Mouse (Mus musculus): ENCODE data around the gene Adamts13. TPM values are rescaled to one million over a fixed set of nuclear protein-coding genes. Genes with fewer than 3 reads are reported as not detected.

Gene Adamts13
- polyA plus RNA-seq, 1 experiment from 2014 or later = not detected

DNA sequence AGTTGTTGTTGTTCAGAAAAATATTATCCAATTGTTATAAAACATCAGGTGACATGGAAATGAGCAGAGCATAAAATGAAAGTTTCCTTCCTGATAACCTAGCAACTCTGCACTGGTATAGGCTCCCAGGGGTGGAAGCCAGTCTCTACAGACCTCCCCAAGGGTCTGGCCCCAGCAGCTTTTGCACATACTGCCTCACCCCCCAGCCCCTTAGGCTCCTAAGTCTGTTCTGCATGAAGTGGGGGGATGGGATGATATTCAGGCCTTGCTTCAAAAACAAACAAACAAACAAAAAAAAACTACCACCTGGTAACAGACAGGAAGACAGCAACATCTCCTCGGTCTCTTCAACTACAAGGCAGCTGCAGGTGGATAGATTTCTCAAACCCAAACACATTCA, 7.1 kb downstream of the Adamts13 start:
- H3K9ac ChIP-seq (ENCODE audit: low read length) = no peak overlapping the region
- no peaks in the 10 kb centered on the region for H3K9me3 ChIP-seq (ENCODE audit: control insufficient read depth, low read length)
- no peak overlapping the region for H3K4me2 ChIP-seq (ENCODE audit: low read length)
- no peak overlapping the region for H3K27ac ChIP-seq (replicated peaks in 1 of 2; ENCODE audit: control insufficient read depth in 1 of 2, insufficient read depth in 1 of 2, low read depth in 2 of 2, low read length in 2 of 2)
- ATAC-seq (ENCODE audit: insufficient number of reproducible peaks, insufficient read depth, low FRiP score, low read depth) = no peak
- no peaks in the 10 kb centered on the region for H3K36me3 ChIP-seq (ENCODE audit: control insufficient read depth, insufficient read depth, low read length)
- H3K4me1 ChIP-seq (ENCODE audit: control insufficient read depth in 2 of 2, insufficient read depth in 2 of 2, low read length in 2 of 2) = no peaks in the 10 kb centered on the region
- H3K4me3 ChIP-seq (ENCODE audit: control insufficient read depth in 1 of 2, insufficient read depth in 1 of 2, low read depth in 1 of 2, low read length in 2 of 2) = no peak overlapping the region
- peaks cover 6% of the 10 kb centered on the region; the same call in 1 of the 2 replicates for H3K27me3 ChIP-seq (ENCODE audit: control insufficient read depth, insufficient read depth, low read length)
- 71% methylated on average over 1 of the region's 1 CpGs for WGBS

DNA sequence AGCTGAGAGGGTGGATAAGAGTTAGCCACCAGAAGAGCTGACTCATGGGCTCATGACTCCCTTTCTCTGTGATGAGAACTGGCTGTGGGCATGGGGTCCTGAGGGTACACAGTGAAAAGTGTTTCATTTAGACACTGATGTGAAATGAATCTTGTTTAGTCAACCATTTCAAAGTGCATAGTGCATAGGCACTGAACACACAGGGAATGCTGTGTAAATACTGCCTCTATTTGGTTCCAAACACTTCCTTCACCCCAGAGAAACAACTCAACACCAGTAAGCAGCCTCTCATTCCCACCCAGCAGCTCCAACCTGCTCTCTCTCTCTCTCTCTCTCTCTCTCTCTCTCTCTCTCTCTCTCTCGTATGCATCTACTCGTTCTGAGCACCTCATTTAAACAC, 11.0 kb downstream of the Adamts13 start:
- H3K27ac ChIP-seq (replicated peaks in 1 of 2; ENCODE audit: control insufficient read depth in 1 of 2, insufficient read depth in 1 of 2, low read depth in 2 of 2, low read length in 2 of 2) = no peak overlapping the region
- no peak overlapping the region for H3K4me2 ChIP-seq (ENCODE audit: low read length)
- no peak overlapping the region for H3K4me3 ChIP-seq (ENCODE audit: control insufficient read depth in 1 of 2, insufficient read depth in 1 of 2, low read depth in 1 of 2, low read length in 2 of 2)
- no peaks in the 10 kb centered on the region for H3K4me1 ChIP-seq (ENCODE audit: control insufficient read depth in 2 of 2, insufficient read depth in 2 of 2, low read length in 2 of 2)
- 81% methylated on average over 2 of the region's 2 CpGs for WGBS
- no peak for ATAC-seq (ENCODE audit: insufficient number of reproducible peaks, insufficient read depth, low FRiP score, low read depth)
- no peaks in the 10 kb centered on the region for H3K9me3 ChIP-seq (ENCODE audit: control insufficient read depth, low read length)
- H3K36me3 ChIP-seq (ENCODE audit: control insufficient read depth, insufficient read depth, low read length) = no peaks in the 10 kb centered on the region
- H3K27me3 ChIP-seq (ENCODE audit: control insufficient read depth, insufficient read depth, low read length) = peaks cover 6% of the 10 kb centered on the region; the same call in 1 of the 2 replicates
- no peak overlapping the region for H3K9ac ChIP-seq (ENCODE audit: low read length)

DNA sequence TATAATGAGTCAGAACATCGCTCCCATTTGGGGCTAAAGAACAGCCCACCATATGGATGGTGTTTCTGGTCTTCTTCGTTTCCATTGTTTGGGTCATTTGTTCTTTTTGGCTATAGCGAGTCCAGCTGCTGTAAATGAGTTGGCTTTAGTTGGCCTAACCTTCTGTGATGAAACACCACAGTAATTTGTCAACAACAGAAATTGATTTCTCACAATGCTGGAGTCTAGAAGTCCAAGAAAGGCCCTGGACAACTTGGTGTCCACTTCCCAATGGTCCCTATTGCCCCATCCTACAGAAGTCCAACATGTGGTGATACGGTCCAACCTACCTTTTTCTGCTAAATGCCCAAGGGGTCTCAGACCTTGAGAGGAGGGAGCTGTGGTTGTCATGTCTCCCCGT, 11.4 kb downstream of the Adamts13 start:
- no peaks in the 10 kb centered on the region for H3K9me3 ChIP-seq (ENCODE audit: control insufficient read depth, low read length)
- H3K4me3 ChIP-seq (ENCODE audit: control insufficient read depth in 1 of 2, insufficient read depth in 1 of 2, low read depth in 1 of 2, low read length in 2 of 2) = no peak overlapping the region
- H3K27me3 ChIP-seq (ENCODE audit: control insufficient read depth, insufficient read depth, low read length) = peaks cover 6% of the 10 kb centered on the region; the same call in 1 of the 2 replicates
- H3K9ac ChIP-seq (ENCODE audit: low read length) = no peak overlapping the region
- no peak overlapping the region for H3K27ac ChIP-seq (replicated peaks in 1 of 2; ENCODE audit: control insufficient read depth in 1 of 2, insufficient read depth in 1 of 2, low read depth in 2 of 2, low read length in 2 of 2)
- no peak overlapping the region for H3K4me2 ChIP-seq (ENCODE audit: low read length)
- 76% methylated on average over 5 of the region's 5 CpGs for WGBS
- H3K36me3 ChIP-seq (ENCODE audit: control insufficient read depth, insufficient read depth, low read length) = no peaks in the 10 kb centered on the region
- H3K4me1 ChIP-seq (ENCODE audit: control insufficient read depth in 2 of 2, insufficient read depth in 2 of 2, low read length in 2 of 2) = no peaks in the 10 kb centered on the region
- no peak for ATAC-seq (ENCODE audit: insufficient number of reproducible peaks, insufficient read depth, low FRiP score, low read depth)

DNA sequence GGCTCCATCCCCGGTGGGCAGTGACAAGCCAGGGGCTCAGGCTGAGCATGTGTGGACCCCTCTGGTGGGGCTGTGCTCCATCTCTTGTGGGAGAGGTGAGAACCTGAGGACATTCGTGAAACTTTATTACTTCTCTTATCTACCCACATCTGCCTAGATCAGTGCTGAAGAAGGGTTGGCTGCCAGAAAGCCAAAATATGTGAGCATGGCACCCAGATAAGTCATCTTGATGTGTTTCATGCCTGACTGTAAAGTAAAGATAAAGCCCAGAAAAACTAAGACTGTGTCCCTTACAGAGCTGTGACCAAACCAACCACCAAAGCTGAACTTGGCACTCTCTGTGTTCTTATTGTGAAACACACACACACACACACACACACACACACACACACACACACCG, 20.7 kb downstream of the Adamts13 start:
- Histone ChIP-seq H3K27me3 (ENCODE audit: control insufficient read depth, insufficient read depth, low read length) (no peaks in the 10 kb centered on the region), H3K9me3 (ENCODE audit: control insufficient read depth, low read length) (no peaks in the 10 kb centered on the region), H3K4me1 (ENCODE audit: control insufficient read depth in 2 of 2, insufficient read depth in 2 of 2, low read length in 2 of 2) (no peaks in the 10 kb centered on the region), H3K9ac (ENCODE audit: low read length) (no peak overlapping the region), H3K36me3 (ENCODE audit: control insufficient read depth, insufficient read depth, low read length) (no peaks in the 10 kb centered on the region), H3K4me2 (ENCODE audit: low read length) (no peak overlapping the region), H3K27ac (replicated peaks in 1 of 2; ENCODE audit: control insufficient read depth in 1 of 2, insufficient read depth in 1 of 2, low read depth in 2 of 2, low read length in 2 of 2) (no peak overlapping the region), H3K4me3 (ENCODE audit: control insufficient read depth in 1 of 2, insufficient read depth in 1 of 2, low read depth in 1 of 2, low read length in 2 of 2) (no peak overlapping the region)
- ATAC-seq (ENCODE audit: insufficient number of reproducible peaks, insufficient read depth, low FRiP score, low read depth) = no peak
- WGBS = 70% methylated on average over 3 of the region's 3 CpGs

DNA sequence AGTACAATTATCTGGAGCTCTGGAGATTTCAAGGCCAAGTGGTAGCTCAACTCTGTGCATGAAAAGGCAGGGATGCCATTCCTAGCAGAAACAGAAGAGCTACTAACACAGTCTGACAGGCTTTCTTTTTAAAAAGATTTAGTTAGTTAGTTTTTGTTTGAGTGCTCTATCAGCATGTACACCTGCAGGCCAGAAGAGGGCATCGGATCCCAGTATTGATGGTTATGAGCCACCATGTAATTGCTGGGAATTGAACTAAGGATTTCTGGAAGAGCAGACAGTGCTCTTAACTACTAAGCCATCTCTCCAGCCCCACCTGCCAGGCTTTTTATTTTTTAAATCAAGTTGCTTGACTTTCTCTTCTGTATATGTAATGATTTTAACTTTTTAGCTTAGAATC, 24.3 kb downstream of the Adamts13 start:
- Histone ChIP-seq H3K9me3 (ENCODE audit: control insufficient read depth, low read length) (no peaks in the 10 kb centered on the region), H3K4me3 (ENCODE audit: control insufficient read depth in 1 of 2, insufficient read depth in 1 of 2, low read depth in 1 of 2, low read length in 2 of 2) (no peak overlapping the region), H3K9ac (ENCODE audit: low read length) (no peak overlapping the region), H3K4me1 (ENCODE audit: control insufficient read depth in 2 of 2, insufficient read depth in 2 of 2, low read length in 2 of 2) (no peaks in the 10 kb centered on the region), H3K27ac (replicated peaks in 1 of 2; ENCODE audit: control insufficient read depth in 1 of 2, insufficient read depth in 1 of 2, low read depth in 2 of 2, low read length in 2 of 2) (no peak overlapping the region), H3K27me3 (ENCODE audit: control insufficient read depth, insufficient read depth, low read length) (no peaks in the 10 kb centered on the region), H3K36me3 (ENCODE audit: control insufficient read depth, insufficient read depth, low read length) (no peaks in the 10 kb centered on the region), H3K4me2 (ENCODE audit: low read length) (no peak overlapping the region)
- no peak for ATAC-seq (ENCODE audit: insufficient number of reproducible peaks, insufficient read depth, low FRiP score, low read depth)
- WGBS = 85% methylated on average over 1 of the region's 1 CpGs

DNA sequence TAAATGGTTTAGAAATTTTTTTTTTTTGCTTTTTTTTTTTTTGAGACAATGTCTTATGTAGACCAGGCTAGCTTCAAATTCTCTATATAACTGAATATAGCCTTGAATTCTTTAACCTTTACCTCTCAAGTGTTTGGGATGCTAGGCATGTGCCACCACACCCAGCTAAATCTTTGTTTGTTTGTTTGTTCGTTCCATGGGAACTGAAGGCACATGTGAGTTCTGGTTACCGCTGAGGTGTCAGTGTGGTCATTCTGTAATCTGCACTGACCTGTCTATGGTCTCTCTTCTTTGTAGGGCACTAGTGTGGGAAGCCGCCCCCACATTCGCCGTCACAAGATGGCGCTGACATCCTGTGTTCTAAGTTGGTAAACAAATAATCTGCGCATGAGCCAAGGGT, 24.8 kb downstream of the Adamts13 start:
- Histone ChIP-seq H3K36me3 (ENCODE audit: control insufficient read depth, insufficient read depth, low read length) (no peaks in the 10 kb centered on the region), H3K4me1 (ENCODE audit: control insufficient read depth in 2 of 2, insufficient read depth in 2 of 2, low read length in 2 of 2) (no peaks in the 10 kb centered on the region), H3K4me2 (ENCODE audit: low read length) (no peak overlapping the region), H3K27me3 (ENCODE audit: control insufficient read depth, insufficient read depth, low read length) (no peaks in the 10 kb centered on the region), H3K4me3 (ENCODE audit: control insufficient read depth in 1 of 2, insufficient read depth in 1 of 2, low read depth in 1 of 2, low read length in 2 of 2) (no peak overlapping the region), H3K9ac (ENCODE audit: low read length) (no peak overlapping the region), H3K9me3 (ENCODE audit: control insufficient read depth, low read length) (no peaks in the 10 kb centered on the region), H3K27ac (replicated peaks in 1 of 2; ENCODE audit: control insufficient read depth in 1 of 2, insufficient read depth in 1 of 2, low read depth in 2 of 2, low read length in 2 of 2) (no peak overlapping the region)
- WGBS = 84% methylated on average over 6 of the region's 7 CpGs
- no peak for ATAC-seq (ENCODE audit: insufficient number of reproducible peaks, insufficient read depth, low FRiP score, low read depth)

DNA sequence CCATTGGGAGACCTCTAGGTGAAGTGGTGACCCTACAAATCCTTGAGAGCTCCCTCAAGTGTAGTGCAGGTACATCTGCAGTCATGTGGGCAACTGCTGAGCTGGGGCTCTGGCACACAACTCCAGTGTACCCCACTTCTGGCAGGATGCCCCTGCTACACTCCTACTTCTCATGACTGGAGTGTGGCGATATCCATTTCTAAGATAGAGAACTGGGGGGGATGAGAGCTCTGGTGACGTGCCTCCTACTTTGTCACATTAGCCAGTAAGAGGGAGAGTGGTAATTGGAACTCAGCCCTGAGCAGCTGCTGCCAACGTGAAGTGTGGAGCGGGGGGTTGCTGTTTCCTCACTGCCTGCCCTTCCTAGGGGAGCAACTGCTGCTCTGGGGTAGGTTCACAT, 33.0 kb downstream of the Adamts13 start:
- Histone ChIP-seq H3K4me2 (ENCODE audit: low read length) (no peak overlapping the region), H3K27me3 (ENCODE audit: control insufficient read depth, insufficient read depth, low read length) (no peaks in the 10 kb centered on the region), H3K27ac (replicated peaks in 1 of 2; ENCODE audit: control insufficient read depth in 1 of 2, insufficient read depth in 1 of 2, low read depth in 2 of 2, low read length in 2 of 2) (no peak overlapping the region), H3K36me3 (ENCODE audit: control insufficient read depth, insufficient read depth, low read length) (no peaks in the 10 kb centered on the region), H3K4me1 (ENCODE audit: control insufficient read depth in 2 of 2, insufficient read depth in 2 of 2, low read length in 2 of 2) (peaks cover 10 to 13% of the 10 kb centered on the region in 2 experiments; a peak in 3 of 4 replicates), H3K4me3 (ENCODE audit: control insufficient read depth in 1 of 2, insufficient read depth in 1 of 2, low read depth in 1 of 2, low read length in 2 of 2) (no peak overlapping the region), H3K9me3 (ENCODE audit: control insufficient read depth, low read length) (no peaks in the 10 kb centered on the region), H3K9ac (ENCODE audit: low read length) (no peak overlapping the region)
- ATAC-seq (ENCODE audit: insufficient number of reproducible peaks, insufficient read depth, low FRiP score, low read depth) = no peak
- WGBS = 60% methylated on average over 4 of the region's 4 CpGs

DNA sequence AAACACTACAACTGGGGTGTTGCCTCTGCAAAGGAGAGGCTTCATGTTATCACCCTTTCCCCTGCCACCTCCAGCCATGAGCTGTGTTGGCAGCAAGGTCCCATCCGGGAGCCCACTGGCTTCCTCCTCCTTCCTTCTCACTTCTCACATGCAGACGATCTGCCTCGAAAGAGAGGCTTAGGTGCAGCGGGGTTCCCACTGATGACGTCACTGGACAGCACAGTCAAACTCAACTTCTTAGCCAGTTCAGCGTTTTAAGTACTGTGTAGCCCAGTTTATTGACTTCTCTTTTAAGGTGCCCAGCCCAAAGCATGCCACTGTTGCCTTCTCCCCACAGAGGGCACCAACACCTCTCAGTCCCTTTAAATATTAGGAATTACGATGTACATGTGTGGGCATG, 34.5 kb downstream of the Adamts13 start:
- Histone ChIP-seq H3K36me3 (ENCODE audit: control insufficient read depth, insufficient read depth, low read length) (no peaks in the 10 kb centered on the region), H3K9ac (ENCODE audit: low read length) (no peak overlapping the region), H3K27ac (replicated peaks in 1 of 2; ENCODE audit: control insufficient read depth in 1 of 2, insufficient read depth in 1 of 2, low read depth in 2 of 2, low read length in 2 of 2) (no peak overlapping the region), H3K4me1 (ENCODE audit: control insufficient read depth in 2 of 2, insufficient read depth in 2 of 2, low read length in 2 of 2) (peaks cover 10 to 14% of the 10 kb centered on the region in 2 experiments; a peak in 3 of 4 replicates), H3K4me3 (ENCODE audit: control insufficient read depth in 1 of 2, insufficient read depth in 1 of 2, low read depth in 1 of 2, low read length in 2 of 2) (no peak overlapping the region), H3K27me3 (ENCODE audit: control insufficient read depth, insufficient read depth, low read length) (no peaks in the 10 kb centered on the region), H3K9me3 (ENCODE audit: control insufficient read depth, low read length) (no peaks in the 10 kb centered on the region), H3K4me2 (ENCODE audit: low read length) (no peak overlapping the region)
- no peak for ATAC-seq (ENCODE audit: insufficient number of reproducible peaks, insufficient read depth, low FRiP score, low read depth)
- 69% methylated on average over 7 of the region's 7 CpGs for WGBS
